41 mouse cellular contexts compared by ENCODE assay signal in genomic region chr13:21613922-21614321, GRCm38 (mm10). TPM values are rescaled to one million over a fixed set of nuclear protein-coding genes. Genes with fewer than 3 reads are reported as not detected.
"Had no signal": no experiment of that assay in that cellular context is flagged by ENCODE, and none has a peak within 500 bp of the region (broad histone marks: within the 10 kb centered on the region; RNA-seq: fewer than 3 reads in every experiment).

Gene Olfr1362, minus strand, starts transcription at chr13:21614022.

- H3K4me2 ChIP-seq: heart, embryonic 13.5 days; heart, embryonic 15.5 days; hindbrain, embryonic 12.5 days; hindbrain, embryonic 13.5 days; hindbrain, embryonic 14.5 days; hindbrain, embryonic 15.5 days; intestine, embryonic 15.5 days; kidney, embryonic 15.5 days had no signal

- H3K4me3 ChIP-seq: heart, embryonic 13.5 days; heart, embryonic 15.5 days; hindbrain, embryonic 10.5 days; hindbrain, embryonic 12.5 days; hindbrain, embryonic 13.5 days; hindbrain, embryonic 15.5 days; intestine, embryonic 15.5 days; kidney, embryonic 15.5 days; layer of hippocampus, adult 2 months; left cerebral cortex, adult 2 months had no signal

- ATAC-seq: hindbrain, embryonic 16.5 days; hindbrain, postnatal 0 days; inflammation-experienced regulatory T-cells, adult 6 months; intestine, embryonic 15.5 days; intestine, embryonic 16.5 days; intestine, postnatal 0 days had no signal

- H3K9me3 ChIP-seq: heart, embryonic 13.5 days; heart, embryonic 15.5 days; hindbrain, embryonic 10.5 days; hindbrain, embryonic 12.5 days; hindbrain, embryonic 13.5 days; hindbrain, embryonic 15.5 days; intestine, embryonic 15.5 days; kidney, embryonic 15.5 days had no signal

- H3K4me1 ChIP-seq: heart, embryonic 13.5 days; heart, embryonic 15.5 days; hindbrain, embryonic 10.5 days; hindbrain, embryonic 12.5 days; hindbrain, embryonic 13.5 days; hindbrain, embryonic 15.5 days; intestine, embryonic 15.5 days; kidney, embryonic 15.5 days had no signal

- H3K27ac ChIP-seq: heart, embryonic 13.5 days; heart, embryonic 15.5 days; hindbrain, embryonic 10.5 days; hindbrain, embryonic 12.5 days; hindbrain, embryonic 13.5 days; hindbrain, embryonic 14.5 days; hindbrain, embryonic 15.5 days; hindbrain, postnatal 0 days; intestine, embryonic 15.5 days; kidney, embryonic 15.5 days; kidney, postnatal 0 days; layer of hippocampus, adult 2 months; left cerebral cortex, adult 2 months had no signal

- H3K9ac ChIP-seq: heart, embryonic 13.5 days; heart, embryonic 15.5 days; hindbrain, embryonic 12.5 days; hindbrain, embryonic 13.5 days; hindbrain, embryonic 14.5 days; hindbrain, embryonic 15.5 days; intestine, embryonic 15.5 days; kidney, embryonic 15.5 days had no signal

- H3K36me3 ChIP-seq: heart, embryonic 13.5 days; heart, embryonic 15.5 days; hindbrain, embryonic 10.5 days; hindbrain, embryonic 12.5 days; hindbrain, embryonic 13.5 days; hindbrain, embryonic 15.5 days; intestine, embryonic 15.5 days; kidney, embryonic 15.5 days had no signal

- H3K27me3 ChIP-seq: heart, embryonic 13.5 days; heart, embryonic 15.5 days; hindbrain, embryonic 12.5 days; hindbrain, embryonic 13.5 days; hindbrain, embryonic 15.5 days; intestine, embryonic 15.5 days; kidney, embryonic 15.5 days had no signal

- DNase-seq: heart, postnatal 10 days; heart, postnatal 14 days; heart, postnatal 36 days; heart, postnatal 4 days; kidney, adult 11 months; kidney, adult 18-20 months; kidney, adult 2 months; kidney, adult 8-10 months; kidney, adult 9 months; kidney, postnatal 10 days; kidney, postnatal 14 days; kidney, postnatal 25 days; kidney, postnatal 36 days; kidney, postnatal 4 days; layer of hippocampus, adult 9-11 months; layer of hippocampus, postnatal 36 days had no signal

RNA-seq across cellular contexts. Expression of gene Olfr1362, which starts in this region (rescaled TPM):
- polyA plus RNA-seq: heart, embryonic 13.5 days; heart, embryonic 14.5 days; heart, embryonic 15.5 days; heart, embryonic 16.5 days; heart, postnatal 0 days; hindbrain, embryonic 10.5 days; hindbrain, embryonic 11.5 days; hindbrain, embryonic 12.5 days; hindbrain, embryonic 13.5 days; hindbrain, embryonic 14.5 days; hindbrain, embryonic 15.5 days; hindbrain, embryonic 16.5 days; hindbrain, postnatal 0 days; inflammation-experienced regulatory T-cells, adult 6 months; intestine, embryonic 14.5 days; intestine, embryonic 15.5 days; intestine, embryonic 16.5 days; intestine, postnatal 0 days; kidney, adult 2 months; kidney, embryonic 14.5 days; kidney, embryonic 15.5 days; kidney, embryonic 16.5 days; kidney, postnatal 0 days; large intestine, adult 2 months had no signal
